Mouse (Mus musculus): ENCODE measurements at regions not wholly inside any gene's neighbourhood (a gene's known extent, or its start where the extent isn't known, plus 50 kb on each side); places are given as distances from the start of the nearest gene placed in this dataset.

DNA sequence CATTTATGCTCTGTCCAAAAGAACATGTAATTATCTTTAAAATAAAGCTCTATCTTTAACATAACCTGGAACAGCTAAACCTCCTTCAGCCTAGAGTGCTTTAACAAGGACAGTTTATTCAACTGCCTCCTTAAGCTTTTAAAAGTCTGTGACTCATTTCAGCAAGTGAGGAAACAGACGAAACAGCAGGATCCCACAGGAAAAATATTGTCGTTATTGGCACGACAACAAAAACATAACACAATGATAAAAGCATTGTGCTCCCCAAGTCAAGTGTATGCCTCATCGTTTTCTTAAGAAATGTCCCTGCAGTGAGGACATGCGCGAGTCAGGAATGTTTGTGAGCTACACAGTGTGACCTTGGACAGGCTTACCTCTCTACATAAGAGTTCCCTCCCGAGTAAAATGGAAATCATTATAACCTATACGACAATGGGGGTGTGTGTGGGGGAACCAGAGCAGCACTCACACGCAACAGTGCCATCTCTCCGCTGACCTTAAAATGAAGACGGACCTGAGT, 166.7 kb upstream of the Cd180 start:
- 66% methylated on average over 11 of the region's 11 CpGs for WGBS (ENCODE audit: insufficient replicate concordance)
- H3K9ac ChIP-seq (replicated peaks), result no peak overlapping the region
- no peak overlapping the region for H3K4me2 ChIP-seq (ENCODE audit: low read depth, low read length)
- H3K4me1 ChIP-seq (ENCODE audit: insufficient read depth), result no peaks in the 10 kb centered on the region
- no peak overlapping the region for H3K27ac ChIP-seq (ENCODE audit: low read depth)
- TF ChIP-seq CTCF (IDR thresholded peaks at IDR 0.05; ENCODE audit: low read depth), result no peak
- no peak for TF ChIP-seq EP300 (IDR thresholded peaks at IDR 0.05; ENCODE audit: low read depth)
- no peak for DNase-seq
- H3K9me3 ChIP-seq (ENCODE audit: low read length), result no peaks in the 10 kb centered on the region
- no peaks in the 10 kb centered on the region for H3K27me3 ChIP-seq (ENCODE audit: insufficient read depth, low read length)
- ATAC-seq, result no peak
- H3K36me3 ChIP-seq (replicated peaks; ENCODE audit: insufficient read depth, low read length), result no peaks in the 10 kb centered on the region
- H3K4me3 ChIP-seq (ENCODE audit: low read depth, low read length), result no peak overlapping the region

DNA sequence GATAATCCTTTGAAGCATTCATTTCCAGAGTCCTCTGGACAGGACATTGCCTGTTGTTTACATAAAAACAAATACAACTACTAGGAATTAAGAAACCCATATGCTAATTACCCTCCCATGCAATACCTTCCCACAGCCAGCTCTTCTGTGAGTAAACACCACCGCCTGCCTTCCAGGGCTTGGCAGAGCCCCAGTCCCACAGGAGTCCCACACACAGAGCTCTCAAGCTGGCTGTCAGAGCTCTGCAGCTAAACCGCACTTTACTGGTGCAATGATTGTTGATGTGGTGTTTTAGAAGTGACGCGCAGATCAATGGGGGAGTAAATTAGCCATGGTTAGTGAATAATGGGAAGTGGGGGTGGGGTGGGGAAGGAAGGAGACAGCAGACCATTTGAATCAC, 159.6 kb upstream of the Cd180 start:
- no peaks in the 10 kb centered on the region for H3K36me3 ChIP-seq (replicated peaks; ENCODE audit: insufficient read depth, low read length)
- no peaks in the 10 kb centered on the region for H3K9me3 ChIP-seq (ENCODE audit: low read length)
- DNase-seq, result no peak
- H3K27ac ChIP-seq (ENCODE audit: low read depth), result no peak overlapping the region
- no peaks in the 10 kb centered on the region for H3K27me3 ChIP-seq (ENCODE audit: insufficient read depth, low read length)
- no peaks in the 10 kb centered on the region for H3K4me1 ChIP-seq (ENCODE audit: insufficient read depth)
- no peak overlapping the region for H3K4me3 ChIP-seq (ENCODE audit: low read depth, low read length)
- no peak for ATAC-seq
- TF ChIP-seq EP300 (IDR thresholded peaks at IDR 0.05; ENCODE audit: low read depth), result no peak
- no peak for TF ChIP-seq CTCF (IDR thresholded peaks at IDR 0.05; ENCODE audit: low read depth)
- H3K4me2 ChIP-seq (ENCODE audit: low read depth, low read length), result no peak overlapping the region
- 38% methylated on average over 4 of the region's 4 CpGs for WGBS (ENCODE audit: insufficient replicate concordance)
- H3K9ac ChIP-seq (replicated peaks), result no peak overlapping the region

DNA sequence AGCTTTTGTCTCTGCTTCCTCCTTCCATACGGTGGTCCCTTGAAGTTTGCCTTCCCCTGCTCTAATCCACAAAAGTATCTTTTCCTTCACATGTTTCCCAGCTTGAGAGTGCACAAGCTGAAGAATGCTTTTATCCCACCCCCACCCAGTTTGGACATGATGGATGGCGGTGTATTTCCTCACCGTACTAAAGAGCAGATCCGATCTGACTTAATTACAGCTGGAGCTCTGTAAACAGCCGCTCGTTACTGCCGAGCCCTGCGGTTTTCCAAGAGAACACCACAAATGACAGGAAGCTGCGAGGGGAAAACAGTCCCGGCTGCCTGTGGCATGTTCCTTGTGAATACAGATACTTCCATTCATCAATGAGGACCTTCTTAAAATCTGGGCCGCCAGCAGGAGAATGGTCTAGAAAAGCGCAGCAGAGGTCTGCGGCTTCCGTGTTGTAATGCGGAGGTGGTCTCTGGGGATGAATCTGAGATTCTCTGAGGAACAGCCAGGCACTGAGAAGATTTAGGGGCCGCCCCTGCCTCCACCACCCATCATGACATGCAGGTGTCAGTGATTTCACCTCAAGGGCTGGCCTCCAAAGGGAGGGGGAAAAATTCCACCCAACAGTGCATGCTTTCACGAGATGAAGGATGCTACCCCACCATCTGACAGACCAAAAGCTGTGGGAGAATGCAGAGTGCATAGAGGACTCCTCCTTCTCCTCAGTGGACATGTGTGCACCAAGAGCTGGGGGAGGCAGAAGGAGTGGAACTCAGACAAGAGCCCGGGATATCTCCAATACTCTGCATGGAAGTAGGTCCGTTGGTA, 155.7 kb upstream of the Cd180 start:
- Histone ChIP-seq H3K9me3 (ENCODE audit: low read length) (no peaks in the 10 kb centered on the region), H3K4me1 (ENCODE audit: insufficient read depth) (no peaks in the 10 kb centered on the region), H3K36me3 (replicated peaks; ENCODE audit: insufficient read depth, low read length) (no peaks in the 10 kb centered on the region), H3K27ac (ENCODE audit: low read depth) (no peak overlapping the region), H3K4me3 (ENCODE audit: low read depth, low read length) (peak overlapping the region; percentile 9; the same call in 1 of the 2 replicates), H3K4me2 (ENCODE audit: low read depth, low read length) (peak overlapping the region; percentile 53), H3K27me3 (ENCODE audit: insufficient read depth, low read length) (no peaks in the 10 kb centered on the region), H3K9ac (replicated peaks) (no peak overlapping the region)
- DNase-seq, result no peak
- 19% methylated on average over 19 of the region's 19 CpGs for WGBS (ENCODE audit: insufficient replicate concordance)
- no peak for TF ChIP-seq CTCF (IDR thresholded peaks at IDR 0.05; ENCODE audit: low read depth)
- no peak for TF ChIP-seq EP300 (IDR thresholded peaks at IDR 0.05; ENCODE audit: low read depth)
- ATAC-seq, result no peak

DNA sequence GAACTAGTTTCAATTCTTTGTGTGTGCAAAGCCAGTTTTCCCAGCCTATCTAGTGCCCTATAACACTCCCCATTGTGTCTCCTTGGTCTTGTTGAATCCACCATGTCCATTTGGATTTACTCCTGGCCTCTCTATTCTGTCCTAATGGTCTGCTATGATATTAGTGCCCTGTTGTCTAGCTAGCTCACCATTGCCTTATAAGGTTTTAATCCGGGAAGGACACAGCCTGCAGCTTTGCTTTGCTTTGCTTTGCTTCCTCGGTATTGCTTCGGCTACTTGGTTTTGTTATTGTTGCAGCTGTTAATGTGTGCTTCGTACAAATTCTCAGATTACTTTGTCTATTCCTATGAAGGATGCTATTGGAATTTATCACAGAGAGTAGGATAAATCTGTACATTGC, 152.9 kb upstream of the Cd180 start:
- no peaks in the 10 kb centered on the region for H3K4me1 ChIP-seq (ENCODE audit: insufficient read depth)
- no peak overlapping the region for H3K9ac ChIP-seq (replicated peaks)
- no peaks in the 10 kb centered on the region for H3K36me3 ChIP-seq (replicated peaks; ENCODE audit: insufficient read depth, low read length)
- H3K4me3 ChIP-seq (ENCODE audit: low read depth, low read length), result no peak overlapping the region
- no peak overlapping the region for H3K4me2 ChIP-seq (ENCODE audit: low read depth, low read length)
- WGBS (ENCODE audit: insufficient replicate concordance), result 78% methylated on average over 4 of the region's 4 CpGs
- DNase-seq (no peak), ATAC-seq (no peak)
- no peaks in the 10 kb centered on the region for H3K9me3 ChIP-seq (ENCODE audit: low read length)
- TF ChIP-seq CTCF (IDR thresholded peaks at IDR 0.05; ENCODE audit: low read depth), result no peak
- TF ChIP-seq EP300 (IDR thresholded peaks at IDR 0.05; ENCODE audit: low read depth), result no peak
- no peaks in the 10 kb centered on the region for H3K27me3 ChIP-seq (ENCODE audit: insufficient read depth, low read length)
- H3K27ac ChIP-seq (ENCODE audit: low read depth), result no peak overlapping the region

DNA sequence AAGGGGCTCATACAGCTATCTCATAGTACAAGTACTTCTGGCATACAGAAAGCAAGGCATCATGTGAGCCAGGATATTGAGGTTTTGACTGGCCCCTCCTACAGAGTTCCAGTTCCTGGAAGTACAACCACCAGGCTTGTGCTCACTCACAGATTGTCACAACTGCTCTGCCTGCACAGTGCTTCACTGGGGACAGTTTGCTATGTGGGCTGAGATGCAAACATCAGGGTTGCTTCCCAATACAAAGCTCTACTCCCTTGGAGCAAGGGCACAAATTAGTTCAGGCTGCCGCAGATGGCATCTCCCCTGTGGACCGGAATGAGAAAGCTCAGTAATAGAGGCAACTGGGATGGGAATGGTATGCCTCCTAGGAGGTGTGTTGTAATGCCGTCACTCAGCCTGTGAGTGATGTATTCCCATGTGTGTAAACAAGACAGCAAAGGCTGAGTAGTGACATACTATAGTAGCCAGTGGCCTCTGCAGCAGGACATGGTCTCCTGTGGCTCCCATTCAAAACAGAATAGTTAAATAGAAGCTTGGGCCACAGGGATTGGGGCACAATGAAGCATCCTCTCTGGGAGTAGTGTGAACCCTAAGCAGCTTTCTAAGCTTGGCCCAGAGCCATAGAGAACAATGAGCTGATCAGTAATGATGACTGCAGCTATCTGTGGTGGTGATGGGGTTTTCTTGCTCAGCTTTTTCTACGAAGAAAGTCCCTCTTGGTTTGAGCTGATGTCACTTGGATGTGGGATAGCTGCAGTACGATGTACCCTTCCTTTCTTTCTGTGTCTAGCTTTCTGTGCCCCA, 148.8 kb upstream of the Cd180 start:
- Histone ChIP-seq H3K9ac (replicated peaks) (no peak overlapping the region), H3K4me1 (ENCODE audit: insufficient read depth) (no peaks in the 10 kb centered on the region), H3K27ac (ENCODE audit: low read depth) (no peak overlapping the region), H3K36me3 (replicated peaks; ENCODE audit: insufficient read depth, low read length) (no peaks in the 10 kb centered on the region), H3K9me3 (ENCODE audit: low read length) (no peaks in the 10 kb centered on the region), H3K4me3 (ENCODE audit: low read depth, low read length) (no peak overlapping the region), H3K4me2 (ENCODE audit: low read depth, low read length) (no peak overlapping the region), H3K27me3 (ENCODE audit: insufficient read depth, low read length) (no peaks in the 10 kb centered on the region)
- ATAC-seq (no peak), DNase-seq (no peak)
- TF ChIP-seq EP300 (IDR thresholded peaks at IDR 0.05; ENCODE audit: low read depth), result no peak
- no peak for TF ChIP-seq CTCF (IDR thresholded peaks at IDR 0.05; ENCODE audit: low read depth)
- WGBS (ENCODE audit: insufficient replicate concordance), result 75% methylated on average over 5 of the region's 5 CpGs

Data from liver, postnatal 0 days (tissue).